Mouse (Mus musculus): ENCODE measurements at regions not wholly inside any gene's neighbourhood (a gene's known extent, or its start where the extent isn't known, plus 50 kb on each side); places are given as distances from the start of the nearest gene placed in this dataset.

- no peak overlapping the region for H3K4me3 ChIP-seq (replicated peaks)
- H3K9me3 ChIP-seq (replicated peaks), result no peaks in the 10 kb centered on the region
- no peak for ATAC-seq (ENCODE audit: insufficient read depth)
- no peak overlapping the region for H3K4me2 ChIP-seq
- H3K9ac ChIP-seq, result no peak overlapping the region
- no peaks in the 10 kb centered on the region for H3K4me1 ChIP-seq (replicated peaks)
- 52% methylated on average over 1 of the region's 1 CpGs for WGBS (ENCODE audit: insufficient replicate concordance)
- H3K36me3 ChIP-seq (replicated peaks), result no peaks in the 10 kb centered on the region
- H3K27me3 ChIP-seq, result no peaks in the 10 kb centered on the region
- no peak overlapping the region for H3K27ac ChIP-seq (replicated peaks)
Observed at GRCm38 (mm10) chr9:82484341-82484740, 345.0 kb upstream of the Irak1bp1 start.

- Histone ChIP-seq H3K4me2 (no peak overlapping the region), H3K4me1 (replicated peaks) (no peaks in the 10 kb centered on the region), H3K27ac (replicated peaks) (no peak overlapping the region), H3K4me3 (replicated peaks) (no peak overlapping the region), H3K36me3 (replicated peaks) (no peaks in the 10 kb centered on the region), H3K9me3 (replicated peaks) (no peaks in the 10 kb centered on the region), H3K27me3 (no peaks in the 10 kb centered on the region), H3K9ac (no peak overlapping the region)
- no peak for ATAC-seq (ENCODE audit: insufficient read depth)
Observed at GRCm38 (mm10) chr9:82493440-82493839, 335.9 kb upstream of the Irak1bp1 start.

GRCm38 (mm10) chr9:82510014-82510413, 319.3 kb upstream of the Irak1bp1 start:
- Histone ChIP-seq H3K9ac (no peak overlapping the region), H3K4me3 (replicated peaks) (no peak overlapping the region)
- ATAC-seq (ENCODE audit: insufficient read depth), result no peak

GRCm38 (mm10) chr9:82518993-82519392, 310.3 kb upstream of the Irak1bp1 start:
- no peak overlapping the region for H3K9ac ChIP-seq
- no peaks in the 10 kb centered on the region for H3K27me3 ChIP-seq
- no peak overlapping the region for H3K4me2 ChIP-seq
- no peak overlapping the region for H3K4me3 ChIP-seq (replicated peaks)
- H3K27ac ChIP-seq (replicated peaks), result no peak overlapping the region
- no peak for ATAC-seq (ENCODE audit: insufficient read depth)
- no peaks in the 10 kb centered on the region for H3K4me1 ChIP-seq (replicated peaks)
- WGBS (ENCODE audit: insufficient replicate concordance), result 11% methylated on average over 1 of the region's 1 CpGs
- H3K36me3 ChIP-seq (replicated peaks), result no peaks in the 10 kb centered on the region
- H3K9me3 ChIP-seq (replicated peaks), result no peaks in the 10 kb centered on the region

More at GRCm38 (mm10) chr9:82510014-82510413, 319.3 kb upstream of the Irak1bp1 start:
- Histone ChIP-seq H3K36me3 (replicated peaks) (no peaks in the 10 kb centered on the region), H3K4me2 (no peak overlapping the region), H3K27ac (replicated peaks) (no peak overlapping the region), H3K9me3 (replicated peaks) (no peaks in the 10 kb centered on the region), H3K27me3 (no peaks in the 10 kb centered on the region), H3K4me1 (replicated peaks) (no peaks in the 10 kb centered on the region)
- WGBS (ENCODE audit: insufficient replicate concordance), result 44% methylated on average over 2 of the region's 2 CpGs

DNA sequence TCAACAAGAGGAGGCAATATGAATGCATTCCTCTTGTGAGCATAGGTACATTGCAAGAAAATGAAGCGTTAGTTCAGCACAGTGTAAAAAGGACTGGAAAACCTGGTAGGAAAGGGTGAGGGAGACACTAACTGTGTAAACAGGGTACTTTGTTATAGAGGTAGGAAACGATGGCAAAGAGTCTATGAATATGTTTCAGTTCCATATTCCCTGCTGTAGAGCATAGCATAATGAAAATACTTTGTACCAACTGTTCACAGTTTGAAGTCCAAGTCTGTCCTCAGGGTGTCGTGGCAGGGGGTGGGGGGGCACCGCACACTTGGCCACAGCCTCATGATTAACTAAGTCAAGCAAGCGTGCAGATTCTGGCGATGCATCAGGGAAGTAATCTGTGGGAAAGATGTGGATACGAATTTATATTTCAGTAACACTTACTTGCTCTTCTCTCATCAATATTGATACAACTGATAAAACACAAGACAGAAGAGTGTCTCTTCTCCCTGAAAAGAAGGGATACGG, 301.4 kb upstream of the Irak1bp1 start:
- H3K36me3 ChIP-seq (replicated peaks), result no peaks in the 10 kb centered on the region
- no peaks in the 10 kb centered on the region for H3K27me3 ChIP-seq
- ATAC-seq (ENCODE audit: insufficient read depth), result no peak
- H3K9me3 ChIP-seq (replicated peaks), result no peaks in the 10 kb centered on the region
- no peak overlapping the region for H3K27ac ChIP-seq (replicated peaks)
- H3K4me3 ChIP-seq (replicated peaks), result no peak overlapping the region
- WGBS (ENCODE audit: insufficient replicate concordance), result 57% methylated on average over 8 of the region's 8 CpGs
- no peak overlapping the region for H3K4me2 ChIP-seq
- no peak overlapping the region for H3K9ac ChIP-seq
- H3K4me1 ChIP-seq (replicated peaks), result no peaks in the 10 kb centered on the region

GRCm38 (mm10) chr9:82552726-82553125, 276.6 kb upstream of the Irak1bp1 start:
- no peak overlapping the region for H3K9ac ChIP-seq
- no peaks in the 10 kb centered on the region for H3K9me3 ChIP-seq (replicated peaks)
- no peak for ATAC-seq (ENCODE audit: insufficient read depth)
- no peak overlapping the region for H3K4me3 ChIP-seq (replicated peaks)
- H3K27me3 ChIP-seq, result no peaks in the 10 kb centered on the region
- H3K4me2 ChIP-seq, result no peak overlapping the region
- H3K36me3 ChIP-seq (replicated peaks), result no peaks in the 10 kb centered on the region
- H3K27ac ChIP-seq (replicated peaks), result no peak overlapping the region
- WGBS (ENCODE audit: insufficient replicate concordance), result 58% methylated on average over 6 of the region's 6 CpGs
- H3K4me1 ChIP-seq (replicated peaks), result no peaks in the 10 kb centered on the region

DNA sequence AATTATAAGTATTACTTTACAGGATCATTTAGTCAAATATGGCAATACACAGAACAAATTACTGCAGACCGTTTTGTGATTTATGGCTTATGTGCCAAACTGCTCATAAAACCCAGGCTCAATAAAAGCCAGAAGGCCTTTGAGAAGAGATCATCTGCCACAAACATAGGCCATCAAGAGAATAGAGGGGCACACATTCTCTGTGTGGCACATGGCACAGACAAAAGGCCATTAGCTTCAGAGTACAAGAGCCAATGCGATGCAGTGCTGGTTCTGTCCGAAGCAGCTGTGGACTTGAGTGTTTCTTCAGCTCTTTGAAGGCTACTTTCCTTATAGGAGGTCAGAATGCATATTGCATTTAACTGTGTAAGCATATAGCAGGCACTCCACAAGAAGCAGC, 276.1 kb upstream of the Irak1bp1 start:
- Histone ChIP-seq H3K27ac (replicated peaks) (no peak overlapping the region), H3K27me3 (no peaks in the 10 kb centered on the region), H3K4me2 (no peak overlapping the region), H3K9me3 (replicated peaks) (no peaks in the 10 kb centered on the region), H3K9ac (no peak overlapping the region), H3K4me1 (replicated peaks) (no peaks in the 10 kb centered on the region), H3K36me3 (replicated peaks) (no peaks in the 10 kb centered on the region), H3K4me3 (replicated peaks) (no peak overlapping the region)
- no peak for ATAC-seq (ENCODE audit: insufficient read depth)
- WGBS (ENCODE audit: insufficient replicate concordance), result 57% methylated on average over 3 of the region's 3 CpGs

DNA sequence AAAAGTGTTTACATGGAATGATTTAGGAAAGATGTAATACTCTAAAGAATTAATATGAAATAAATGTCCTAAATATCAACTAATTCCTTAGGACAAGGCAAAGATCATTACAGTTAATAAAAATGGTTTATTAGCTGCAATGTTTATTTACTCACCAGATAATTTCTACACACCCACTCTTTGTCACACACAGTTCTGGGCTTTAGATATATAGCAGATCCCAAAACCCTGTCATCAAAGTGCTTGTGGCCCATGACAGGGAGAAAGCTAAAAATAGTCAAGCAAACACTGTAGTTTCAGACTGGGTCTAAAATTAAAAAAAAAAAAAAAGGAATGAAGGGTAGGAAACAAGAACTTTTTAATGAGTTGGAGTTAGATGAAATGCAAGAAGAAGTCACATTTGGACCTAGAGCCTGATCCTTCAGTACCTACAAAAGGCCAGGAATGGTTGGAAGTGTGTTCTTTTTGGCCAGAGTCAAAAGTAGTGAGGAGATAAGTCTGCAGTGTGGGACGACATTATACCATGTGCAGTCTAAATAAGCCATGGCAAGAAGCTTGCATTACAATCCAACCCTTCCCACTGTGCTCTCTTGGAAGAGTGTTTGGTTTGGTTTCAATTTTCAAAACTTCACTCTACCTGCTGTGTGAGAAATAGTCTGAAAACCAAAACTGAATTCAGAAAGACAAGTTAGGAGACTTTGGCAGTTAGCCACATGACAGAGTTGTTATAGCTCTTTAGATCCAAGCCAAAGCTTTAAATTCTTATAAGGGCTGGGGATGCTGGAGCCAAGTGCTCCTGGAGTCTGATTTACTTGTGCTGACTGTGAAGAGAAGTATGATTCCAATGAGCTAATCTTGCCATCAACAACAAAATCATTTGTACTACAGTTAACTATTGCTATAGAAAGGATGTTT, 266.5 kb upstream of the Irak1bp1 start:
- WGBS (ENCODE audit: insufficient replicate concordance), result 38% methylated on average over 1 of the region's 1 CpGs
- Histone ChIP-seq H3K4me3 (replicated peaks) (no peak overlapping the region), H3K27ac (replicated peaks) (no peak overlapping the region), H3K9ac (no peak overlapping the region), H3K4me1 (replicated peaks) (no peaks in the 10 kb centered on the region), H3K36me3 (replicated peaks) (no peaks in the 10 kb centered on the region), H3K27me3 (no peaks in the 10 kb centered on the region), H3K4me2 (no peak overlapping the region), H3K9me3 (replicated peaks) (no peaks in the 10 kb centered on the region)
- no peak for ATAC-seq (ENCODE audit: insufficient read depth)

DNA sequence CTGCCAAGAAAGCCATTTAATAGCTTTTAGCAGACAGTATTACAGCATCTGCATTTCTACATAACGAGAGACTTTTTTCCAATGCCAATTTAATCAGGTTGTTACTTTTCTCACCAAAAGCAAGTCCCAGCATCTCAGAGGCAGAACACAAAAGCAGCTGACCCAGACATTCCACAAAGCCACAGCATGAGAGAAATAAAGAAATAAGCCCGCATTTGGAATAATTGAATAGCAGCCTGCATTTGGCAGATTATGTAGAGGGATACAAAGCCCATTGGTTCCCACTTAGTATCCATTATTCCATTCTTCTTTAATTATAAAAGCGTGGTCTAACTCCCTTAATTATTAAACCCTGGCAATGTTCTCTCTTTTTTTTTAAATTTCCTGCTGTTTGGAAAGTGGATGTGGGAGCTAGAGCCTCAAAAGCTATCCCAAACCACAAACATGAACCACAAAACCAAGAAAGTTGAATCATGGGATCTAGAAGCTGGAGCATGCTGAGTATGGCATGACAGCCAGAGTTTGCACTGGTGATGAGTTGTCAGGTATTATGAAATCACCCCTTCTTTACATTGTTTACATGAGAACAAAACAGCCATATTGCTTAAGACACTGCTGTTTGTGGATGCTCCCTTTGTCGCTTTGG, 247.8 kb upstream of the Irak1bp1 start:
- no peak overlapping the region for H3K9ac ChIP-seq
- no peak overlapping the region for H3K4me2 ChIP-seq
- 52% methylated on average over 4 of the region's 4 CpGs for WGBS (ENCODE audit: insufficient replicate concordance)
- no peak for ATAC-seq (ENCODE audit: insufficient read depth)
- H3K4me3 ChIP-seq (replicated peaks), result no peak overlapping the region
- no peak overlapping the region for H3K27ac ChIP-seq (replicated peaks)
- no peaks in the 10 kb centered on the region for H3K9me3 ChIP-seq (replicated peaks)
- H3K4me1 ChIP-seq (replicated peaks), result no peaks in the 10 kb centered on the region
- no peaks in the 10 kb centered on the region for H3K36me3 ChIP-seq (replicated peaks)
- no peaks in the 10 kb centered on the region for H3K27me3 ChIP-seq

- H3K4me2 ChIP-seq, result no peak overlapping the region
- no peaks in the 10 kb centered on the region for H3K27me3 ChIP-seq
- no peak for ATAC-seq (ENCODE audit: insufficient read depth)
- WGBS (ENCODE audit: insufficient replicate concordance), result 58% methylated on average over 11 of the region's 11 CpGs
- no peaks in the 10 kb centered on the region for H3K9me3 ChIP-seq (replicated peaks)
- H3K4me1 ChIP-seq (replicated peaks), result no peaks in the 10 kb centered on the region
- no peak overlapping the region for H3K27ac ChIP-seq (replicated peaks)
- H3K4me3 ChIP-seq (replicated peaks), result no peak overlapping the region
- H3K36me3 ChIP-seq (replicated peaks), result no peaks in the 10 kb centered on the region
- H3K9ac ChIP-seq, result no peak overlapping the region
Observed at GRCm38 (mm10) chr9:82609111-82609510, 220.2 kb upstream of the Irak1bp1 start.

- Histone ChIP-seq H3K4me3 (replicated peaks) (no peak overlapping the region), H3K36me3 (replicated peaks) (no peaks in the 10 kb centered on the region), H3K27me3 (no peaks in the 10 kb centered on the region), H3K4me1 (replicated peaks) (no peaks in the 10 kb centered on the region), H3K9me3 (replicated peaks) (no peaks in the 10 kb centered on the region), H3K9ac (no peak overlapping the region), H3K4me2 (no peak overlapping the region), H3K27ac (replicated peaks) (no peak overlapping the region)
- ATAC-seq (ENCODE audit: insufficient read depth), result no peak
- 77% methylated on average over 4 of the region's 4 CpGs for WGBS (ENCODE audit: insufficient replicate concordance)
Observed at GRCm38 (mm10) chr9:82609946-82610345, 219.4 kb upstream of the Irak1bp1 start.
